Mouse (Mus musculus): ENCODE results near the gene Hnrnpll. TPM values are rescaled to one million over a fixed set of nuclear protein-coding genes. Genes with fewer than 3 reads are reported as not detected.
A peak's percentile ranks its signal among the peaks of the same experiment; 100 is the strongest.
"Not testable (repeated sequence)": the region's sequence is repeated elsewhere in the genome, so short reads cannot be mapped to it uniquely, and the experiment has no call there.

Gene Hnrnpll
- polyA plus RNA-seq, 1 experiment from 2014 or later: 34.8 TPM

GRCm38 (mm10) chr17:80060828-80061782 is 1.0 kb downstream of the Hnrnpll start:
- Histone ChIP-seq H3K36me3 (ENCODE audit: control insufficient read depth, insufficient read depth, low read length) (no peaks in the 10 kb centered on the region), H3K27ac (ENCODE audit: low read length) (peak overlapping the region; percentile 99), H3K4me2 (ENCODE audit: low read depth, low read length) (peak overlapping the region; percentile 60), H3K9ac (ENCODE audit: low read depth, low read length) (peak overlapping the region; percentile 99), H3K4me1 (ENCODE audit: control insufficient read depth, insufficient read depth, low read length) (peaks cover 11% of the 10 kb centered on the region), H3K27me3 (replicated peaks; ENCODE audit: control insufficient read depth, insufficient read depth, low read length) (no peaks in the 10 kb centered on the region), H3K4me3 (ENCODE audit: low read length) (peak overlapping the region; percentile 99), H3K9me3 (ENCODE audit: control insufficient read depth, low read length) (no peaks in the 10 kb centered on the region)
- under 1% methylated on average over 77 of the region's 83 CpGs for WGBS
- peak; percentile 10; the same call in 1 of the 2 replicates for ATAC-seq

- Histone ChIP-seq H3K27me3 (replicated peaks; ENCODE audit: control insufficient read depth, insufficient read depth, low read length) (no peaks in the 10 kb centered on the region), H3K9ac (ENCODE audit: low read depth, low read length) (peak overlapping the region; percentile 44; the same call in 1 of the 2 replicates), H3K36me3 (ENCODE audit: control insufficient read depth, insufficient read depth, low read length) (no peaks in the 10 kb centered on the region), H3K4me2 (ENCODE audit: low read depth, low read length) (peak overlapping the region; percentile 60), H3K27ac (ENCODE audit: low read length) (no peak overlapping the region), H3K9me3 (ENCODE audit: control insufficient read depth, low read length) (no peaks in the 10 kb centered on the region), H3K4me1 (ENCODE audit: control insufficient read depth, insufficient read depth, low read length) (peaks cover 11% of the 10 kb centered on the region), H3K4me3 (ENCODE audit: low read length) (peak overlapping the region; percentile 99)
- no peak for ATAC-seq
- WGBS: 15% methylated on average over 5 of the region's 5 CpGs
Measured at GRCm38 (mm10) chr17:80060151-80060550, 2.0 kb downstream of the Hnrnpll start.

- no peak for ATAC-seq
- no peak overlapping the region for H3K27ac ChIP-seq (ENCODE audit: low read length)
- H3K27me3 ChIP-seq (replicated peaks; ENCODE audit: control insufficient read depth, insufficient read depth, low read length): no peaks in the 10 kb centered on the region
- H3K36me3 ChIP-seq (ENCODE audit: control insufficient read depth, insufficient read depth, low read length): no peaks in the 10 kb centered on the region
- peak overlapping the region; percentile 99 for H3K4me3 ChIP-seq (ENCODE audit: low read length)
- H3K9ac ChIP-seq (ENCODE audit: low read depth, low read length): no peak overlapping the region
- WGBS: 14% methylated on average over 1 of the region's 1 CpGs
- peak overlapping the region; percentile 60 for H3K4me2 ChIP-seq (ENCODE audit: low read depth, low read length)
- H3K9me3 ChIP-seq (ENCODE audit: control insufficient read depth, low read length): no peaks in the 10 kb centered on the region
- H3K4me1 ChIP-seq (ENCODE audit: control insufficient read depth, insufficient read depth, low read length): peaks cover 11% of the 10 kb centered on the region
Measured at GRCm38 (mm10) chr17:80059731-80060130, 2.4 kb downstream of the Hnrnpll start.

GRCm38 (mm10) chr17:80058501-80058900 is 3.6 kb downstream of the Hnrnpll start:
- WGBS: 41% methylated on average over 1 of the region's 1 CpGs
- no peaks in the 10 kb centered on the region for H3K9me3 ChIP-seq (ENCODE audit: control insufficient read depth, low read length)
- H3K4me1 ChIP-seq (ENCODE audit: control insufficient read depth, insufficient read depth, low read length): peaks cover 11% of the 10 kb centered on the region
- no peak overlapping the region for H3K9ac ChIP-seq (ENCODE audit: low read depth, low read length)
- H3K27ac ChIP-seq (ENCODE audit: low read length): no peak overlapping the region
- H3K27me3 ChIP-seq (replicated peaks; ENCODE audit: control insufficient read depth, insufficient read depth, low read length): no peaks in the 10 kb centered on the region
- ATAC-seq: no peak
- no peaks in the 10 kb centered on the region for H3K36me3 ChIP-seq (ENCODE audit: control insufficient read depth, insufficient read depth, low read length)
- H3K4me3 ChIP-seq (ENCODE audit: low read length): no peak overlapping the region
- H3K4me2 ChIP-seq (ENCODE audit: low read depth, low read length): no peak overlapping the region

GRCm38 (mm10) chr17:80053931-80054734 is 8.0 kb downstream of the Hnrnpll start:
- H3K4me2 ChIP-seq (ENCODE audit: low read depth, low read length): no peak overlapping the region

GRCm38 (mm10) chr17:80051682-80052081 is 10.5 kb downstream of the Hnrnpll start:
- no peak overlapping the region for H3K9ac ChIP-seq (ENCODE audit: low read depth, low read length)
- 53% methylated on average over 1 of the region's 1 CpGs for WGBS
- H3K4me1 ChIP-seq (ENCODE audit: control insufficient read depth, insufficient read depth, low read length): peaks cover 2% of the 10 kb centered on the region; the same call in 1 of the 2 replicates
- ATAC-seq: peak; percentile 77
- no peak overlapping the region for H3K27ac ChIP-seq (ENCODE audit: low read length)
- no peak overlapping the region for H3K4me2 ChIP-seq (ENCODE audit: low read depth, low read length)
- no peaks in the 10 kb centered on the region for H3K27me3 ChIP-seq (replicated peaks; ENCODE audit: control insufficient read depth, insufficient read depth, low read length)
- H3K4me3 ChIP-seq (ENCODE audit: low read length): no peak overlapping the region
- H3K9me3 ChIP-seq (ENCODE audit: control insufficient read depth, low read length): no peaks in the 10 kb centered on the region
- no peaks in the 10 kb centered on the region for H3K36me3 ChIP-seq (ENCODE audit: control insufficient read depth, insufficient read depth, low read length)

More at GRCm38 (mm10) chr17:80053931-80054734, 8.0 kb downstream of the Hnrnpll start:
- Histone ChIP-seq H3K9ac (ENCODE audit: low read depth, low read length) (no peak overlapping the region), H3K9me3 (ENCODE audit: control insufficient read depth, low read length) (no peaks in the 10 kb centered on the region), H3K4me1 (ENCODE audit: control insufficient read depth, insufficient read depth, low read length) (peaks cover 7% of the 10 kb centered on the region; the same call in 1 of the 2 replicates), H3K36me3 (ENCODE audit: control insufficient read depth, insufficient read depth, low read length) (no peaks in the 10 kb centered on the region), H3K27me3 (replicated peaks; ENCODE audit: control insufficient read depth, insufficient read depth, low read length) (no peaks in the 10 kb centered on the region), H3K4me3 (ENCODE audit: low read length) (no peak overlapping the region), H3K27ac (ENCODE audit: low read length) (no peak overlapping the region)
- no peak for ATAC-seq
- 85% methylated on average over 27 of the region's 27 CpGs for WGBS

GRCm38 (mm10) chr17:80049300-80049699 is 12.8 kb downstream of the Hnrnpll start:
- not testable (repeated sequence) for ATAC-seq; H3K36me3 ChIP-seq (ENCODE audit: control insufficient read depth, insufficient read depth, low read length); H3K9ac ChIP-seq (ENCODE audit: low read depth, low read length); H3K27me3 ChIP-seq (replicated peaks; ENCODE audit: control insufficient read depth, insufficient read depth, low read length); H3K4me1 ChIP-seq (ENCODE audit: control insufficient read depth, insufficient read depth, low read length); H3K4me3 ChIP-seq (ENCODE audit: low read length); H3K27ac ChIP-seq (ENCODE audit: low read length); H3K9me3 ChIP-seq (ENCODE audit: control insufficient read depth, low read length); H3K4me2 ChIP-seq (ENCODE audit: low read depth, low read length)

GRCm38 (mm10) chr17:80048230-80048629 is 13.9 kb downstream of the Hnrnpll start:
- ATAC-seq: no peak
- H3K27ac ChIP-seq (ENCODE audit: low read length): no peak overlapping the region
- H3K9ac ChIP-seq (ENCODE audit: low read depth, low read length): no peak overlapping the region
- no peak overlapping the region for H3K4me2 ChIP-seq (ENCODE audit: low read depth, low read length)
- H3K36me3 ChIP-seq (ENCODE audit: control insufficient read depth, insufficient read depth, low read length): no peaks in the 10 kb centered on the region
- H3K4me3 ChIP-seq (ENCODE audit: low read length): no peak overlapping the region
- H3K9me3 ChIP-seq (ENCODE audit: control insufficient read depth, low read length): no peaks in the 10 kb centered on the region
- H3K4me1 ChIP-seq (ENCODE audit: control insufficient read depth, insufficient read depth, low read length): peaks cover 2% of the 10 kb centered on the region; the same call in 1 of the 2 replicates
- 63% methylated on average over 7 of the region's 7 CpGs for WGBS
- no peaks in the 10 kb centered on the region for H3K27me3 ChIP-seq (replicated peaks; ENCODE audit: control insufficient read depth, insufficient read depth, low read length)

GRCm38 (mm10) chr17:80041739-80042138 is 20.4 kb downstream of the Hnrnpll start:
- no peak for ATAC-seq
- Histone ChIP-seq H3K27me3 (replicated peaks; ENCODE audit: control insufficient read depth, insufficient read depth, low read length) (no peaks in the 10 kb centered on the region), H3K4me2 (ENCODE audit: low read depth, low read length) (no peak overlapping the region), H3K36me3 (ENCODE audit: control insufficient read depth, insufficient read depth, low read length) (no peaks in the 10 kb centered on the region; the same call in 1 of the 2 replicates), H3K27ac (ENCODE audit: low read length) (no peak overlapping the region), H3K9me3 (ENCODE audit: control insufficient read depth, low read length) (no peaks in the 10 kb centered on the region), H3K4me1 (ENCODE audit: control insufficient read depth, insufficient read depth, low read length) (no peaks in the 10 kb centered on the region), H3K9ac (ENCODE audit: low read depth, low read length) (no peak overlapping the region), H3K4me3 (ENCODE audit: low read length) (no peak overlapping the region)
- 58% methylated on average over 1 of the region's 1 CpGs for whole genome bisulfite sequencing
